Mouse (Mus musculus) bone marrow macrophage, adult 2 months (primary cell): Measurements from ENCODE around the gene Hira. TPM values are rescaled to one million over a fixed set of nuclear protein-coding genes. Genes with fewer than 3 reads are reported as not detected.
"Not testable (repeated sequence)": the region's sequence is repeated elsewhere in the genome, so short reads cannot be mapped to it uniquely, and the experiment has no call there.

Source experiments
- H3K27ac ChIP-seq: 2 replicates; pipeline ENCODE4 v1.5.1; 2012; ENCODE audit warnings: low read depth, low read length; ENCODE audit not compliant: insufficient read depth
- H3K4me1 ChIP-seq: 2 replicates; pipeline ENCODE4 v1.6.1; 2012; ENCODE audit warnings: low read length; ENCODE audit not compliant: control insufficient read depth, insufficient read depth
- H3K4me3 ChIP-seq: 2 replicates; pipeline ENCODE4 v1.5.1; 2012; ENCODE audit warnings: mild to moderate bottlenecking, low read length, moderate library complexity; ENCODE audit not compliant: insufficient read depth
- CTCF ChIP-seq: IDR thresholded peaks from 2 replicates; pipeline ENCODE4 v1.5.1; 2012; ENCODE audit warnings: low read depth, mild to moderate bottlenecking, low read length, moderate library complexity
- POLR2A ChIP-seq: IDR thresholded peaks from 2 replicates; pipeline ENCODE4 v1.6.1; 2012; ENCODE audit warnings: mild to moderate bottlenecking, low read depth, low read length, borderline replicate concordance
- polyA plus RNA-seq: library from polyadenylated mRNA; stranded (reverse); fragments of >200 nt; gene quantifications from 2 replicates; pipeline ENCODE4 v1.2.4, GENCODE M21; 2012; ENCODE audit not compliant: missing spikeins, insufficient read depth, insufficient read length

Hira gene
- polyA plus RNA-seq, 1 experiment = 20.1 TPM

- no peak overlapping the region for H3K27ac ChIP-seq
- peaks cover 5% of the 10 kb centered on the region for H3K4me1 ChIP-seq
- TF ChIP-seq POLR2A = no peak
- no peak for TF ChIP-seq CTCF
- H3K4me3 ChIP-seq = no peak overlapping the region
Observed at GRCm38 (mm10) chr16:18969420-18970128, 92.7 kb downstream of the Hira start.

DNA sequence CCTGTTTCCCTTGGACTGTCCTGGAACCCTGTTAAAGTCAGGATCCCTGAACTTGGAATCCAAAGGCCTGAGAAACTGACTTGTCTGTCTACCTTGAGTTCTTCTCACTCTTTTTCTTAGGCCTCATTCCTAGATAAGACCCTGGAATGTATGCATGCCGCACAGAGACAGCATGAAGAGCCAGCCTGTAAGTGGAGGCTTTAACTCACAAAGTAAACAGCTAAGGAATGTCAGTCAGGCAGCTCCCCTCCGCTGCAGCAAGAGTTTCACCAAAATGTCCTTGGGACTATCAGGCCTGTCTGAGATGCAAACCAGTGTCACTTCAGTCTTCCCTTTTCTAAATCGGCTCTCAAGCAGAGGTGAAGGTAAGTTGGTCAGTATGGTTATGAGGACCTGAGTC, 94.0 kb downstream of the Hira start:
- H3K4me3 ChIP-seq = no peak overlapping the region

GRCm38 (mm10) chr16:18975665-18976064, 98.8 kb downstream of the Hira start:
- not testable (repeated sequence) for H3K27ac ChIP-seq, H3K4me3 ChIP-seq, H3K4me1 ChIP-seq

More for the DNA sequence above, 94.0 kb downstream of the Hira start:
- no peak for TF ChIP-seq CTCF
- no peak for TF ChIP-seq POLR2A
- peaks cover 5% of the 10 kb centered on the region for H3K4me1 ChIP-seq
- H3K27ac ChIP-seq = no peak overlapping the region

DNA sequence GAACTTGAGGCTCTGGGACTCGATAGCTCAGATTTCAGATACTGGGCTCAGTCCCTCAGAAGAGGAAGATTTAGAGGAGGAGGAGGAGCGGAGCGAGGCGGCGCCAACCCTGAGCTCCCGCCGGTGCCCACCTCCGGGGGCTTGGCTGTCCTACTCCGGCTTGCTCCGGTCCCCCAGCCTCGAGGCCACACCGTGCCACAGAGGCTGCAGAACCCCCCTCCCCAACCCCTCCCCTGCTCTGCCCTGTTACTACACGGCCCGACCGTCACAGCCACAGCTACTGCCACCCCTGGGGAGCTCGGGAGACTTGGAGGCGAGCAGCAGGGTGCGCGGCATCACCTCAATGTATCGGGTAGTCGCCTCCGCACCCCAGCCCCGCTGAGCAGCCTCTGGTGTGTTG, 99.5 kb downstream of the Hira start:
- H3K27ac ChIP-seq = no peak overlapping the region
- H3K4me1 ChIP-seq = peaks cover 5% of the 10 kb centered on the region
- H3K4me3 ChIP-seq = no peak overlapping the region
- TF ChIP-seq POLR2A = no peak
- no peak for TF ChIP-seq CTCF

DNA sequence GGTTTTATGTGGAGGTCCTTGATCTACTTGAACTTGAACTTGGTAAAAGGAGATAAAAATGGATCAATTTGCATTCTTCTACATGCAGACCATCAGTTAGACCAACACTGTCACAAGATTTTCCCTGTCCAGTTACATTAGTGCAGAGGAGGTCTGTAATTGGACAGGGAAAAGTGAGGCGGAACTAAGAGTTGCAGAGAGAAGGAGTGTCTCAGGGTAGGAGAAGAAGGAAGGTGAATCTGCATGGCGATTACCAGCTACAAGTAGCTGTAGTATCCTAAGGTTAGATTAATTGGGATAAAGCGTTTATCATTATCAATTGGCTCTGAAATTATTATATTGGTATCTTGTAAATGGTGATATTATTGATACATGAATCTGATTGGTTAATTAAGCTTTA, 109.5 kb downstream of the Hira start:
- TF ChIP-seq CTCF (no peak), POLR2A (no peak)
- no peak overlapping the region for H3K27ac ChIP-seq
- H3K4me3 ChIP-seq = no peak overlapping the region
- no peaks in the 10 kb centered on the region for H3K4me1 ChIP-seq

GRCm38 (mm10) chr16:18986860-18987259, 110.0 kb downstream of the Hira start:
- Histone ChIP-seq H3K4me3 (no peak overlapping the region), H3K27ac (no peak overlapping the region), H3K4me1 (no peaks in the 10 kb centered on the region)
- TF ChIP-seq POLR2A (no peak), CTCF (no peak)

- not testable (repeated sequence) for H3K27ac ChIP-seq, H3K4me1 ChIP-seq, H3K4me3 ChIP-seq
Observed at GRCm38 (mm10) chr16:19002610-19003389, 126.0 kb downstream of the Hira start.

DNA sequence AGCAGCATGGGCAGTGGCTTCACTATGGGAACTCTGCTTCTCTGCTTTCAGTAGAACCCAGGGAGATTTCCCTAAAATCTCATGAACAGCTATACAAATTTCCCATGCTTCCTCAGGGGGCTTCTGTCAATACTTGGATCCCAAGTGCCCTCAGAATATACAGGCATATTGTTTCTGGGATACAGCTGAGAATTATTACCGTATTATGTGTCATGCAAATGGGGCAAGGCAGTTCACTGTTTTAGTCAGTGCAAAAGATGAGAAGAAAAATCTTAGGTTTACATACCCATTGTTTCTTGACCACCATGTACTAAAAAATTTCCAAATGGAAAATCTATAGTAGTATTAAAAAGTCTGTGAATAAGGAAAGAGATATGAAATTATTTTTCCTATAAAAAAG, 126.9 kb downstream of the Hira start:
- TF ChIP-seq CTCF (no peak), POLR2A (no peak)
- H3K27ac ChIP-seq = no peak overlapping the region
- H3K4me3 ChIP-seq = no peak overlapping the region
- peaks cover 6% of the 10 kb centered on the region; the same call in 1 of the 2 replicates for H3K4me1 ChIP-seq

GRCm38 (mm10) chr16:19005298-19005697, 128.5 kb downstream of the Hira start:
- no peak overlapping the region for H3K4me3 ChIP-seq
- H3K27ac ChIP-seq = no peak overlapping the region
- H3K4me1 ChIP-seq = peaks cover 6% of the 10 kb centered on the region; the same call in 1 of the 2 replicates
- TF ChIP-seq CTCF (no peak), POLR2A (no peak)

- H3K4me3 ChIP-seq = no peak overlapping the region
- H3K27ac ChIP-seq = no peak overlapping the region
- TF ChIP-seq CTCF (no peak), POLR2A (no peak)
- H3K4me1 ChIP-seq = peaks cover 6% of the 10 kb centered on the region; the same call in 1 of the 2 replicates
Observed at GRCm38 (mm10) chr16:19006715-19007114, 129.9 kb downstream of the Hira start.

DNA sequence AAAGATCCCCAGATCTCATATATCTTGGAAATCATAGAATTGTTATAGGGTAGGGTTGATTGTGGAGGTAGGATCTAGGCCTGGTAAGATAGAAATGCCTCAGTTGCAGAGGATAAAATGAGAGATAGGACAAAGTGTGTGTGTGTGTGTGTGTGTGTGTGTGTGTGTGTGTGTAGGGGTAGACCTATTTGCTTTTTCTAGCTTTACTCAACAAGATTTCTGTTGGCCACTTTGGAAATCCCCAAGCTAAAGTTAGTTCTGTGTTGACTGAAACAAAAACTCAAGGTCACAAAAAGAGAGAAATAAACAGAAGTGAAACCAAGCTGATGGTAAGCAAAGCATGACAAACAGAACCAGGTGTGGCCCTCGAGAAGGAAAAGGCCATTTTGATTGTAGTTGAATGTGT, 130.4 kb downstream of the Hira start:
- not testable (repeated sequence) for H3K27ac ChIP-seq

More for the DNA sequence above, 130.4 kb downstream of the Hira start:
- H3K4me1 ChIP-seq, H3K4me3 ChIP-seq: not testable (repeated sequence)
